Mouse (Mus musculus) left cerebral cortex, adult 2 months (tissue): Measurements from ENCODE around the gene Lrrc71. TPM values are rescaled to one million over a fixed set of nuclear protein-coding genes. Genes with fewer than 3 reads are reported as not detected.
A peak's percentile ranks its signal among the peaks of the same experiment; 100 is the strongest.

ENCODE experiments used
- DNase-seq, 2 experiments: peaks; one replicate each; pipeline ENCODE4 v3.0.0; 2021 to 2022; ENCODE audit warnings: low spot score in 2 of 2, mixed read lengths in 1 of 2; ENCODE audit errors: extremely low spot score in 1 of 2
- H3K27ac ChIP-seq: fragments of 200-600 bp; 2 replicates; pipeline ENCODE4 v1.8.1; 2022
- H3K4me3 ChIP-seq: fragments of 200-600 bp; 2 replicates; pipeline ENCODE4 v1.8.1; 2022
- CTCF ChIP-seq: fragments of 200-600 bp; IDR thresholded peaks from 2 replicates; pipeline ENCODE4 v1.8.1; 2022; ENCODE audit warnings: antibody characterized with exemption, mild to moderate bottlenecking, moderate library complexity
- intact Hi-C: fragments of 180-260 bp; cut with DNase I; formaldehyde crosslinking; loops from one replicate; pipeline ENCODE4 v1.15.1; 2025
- total RNA-seq, 2 experiments: library from RNA; stranded (reverse); gene quantifications; 2 replicates each; pipeline ENCODE4 v1.2.3; 2021

Gene Lrrc71
- total RNA-seq, 2 experiments from 2014 or later = 0.16 to 0.54 TPM

DNA sequence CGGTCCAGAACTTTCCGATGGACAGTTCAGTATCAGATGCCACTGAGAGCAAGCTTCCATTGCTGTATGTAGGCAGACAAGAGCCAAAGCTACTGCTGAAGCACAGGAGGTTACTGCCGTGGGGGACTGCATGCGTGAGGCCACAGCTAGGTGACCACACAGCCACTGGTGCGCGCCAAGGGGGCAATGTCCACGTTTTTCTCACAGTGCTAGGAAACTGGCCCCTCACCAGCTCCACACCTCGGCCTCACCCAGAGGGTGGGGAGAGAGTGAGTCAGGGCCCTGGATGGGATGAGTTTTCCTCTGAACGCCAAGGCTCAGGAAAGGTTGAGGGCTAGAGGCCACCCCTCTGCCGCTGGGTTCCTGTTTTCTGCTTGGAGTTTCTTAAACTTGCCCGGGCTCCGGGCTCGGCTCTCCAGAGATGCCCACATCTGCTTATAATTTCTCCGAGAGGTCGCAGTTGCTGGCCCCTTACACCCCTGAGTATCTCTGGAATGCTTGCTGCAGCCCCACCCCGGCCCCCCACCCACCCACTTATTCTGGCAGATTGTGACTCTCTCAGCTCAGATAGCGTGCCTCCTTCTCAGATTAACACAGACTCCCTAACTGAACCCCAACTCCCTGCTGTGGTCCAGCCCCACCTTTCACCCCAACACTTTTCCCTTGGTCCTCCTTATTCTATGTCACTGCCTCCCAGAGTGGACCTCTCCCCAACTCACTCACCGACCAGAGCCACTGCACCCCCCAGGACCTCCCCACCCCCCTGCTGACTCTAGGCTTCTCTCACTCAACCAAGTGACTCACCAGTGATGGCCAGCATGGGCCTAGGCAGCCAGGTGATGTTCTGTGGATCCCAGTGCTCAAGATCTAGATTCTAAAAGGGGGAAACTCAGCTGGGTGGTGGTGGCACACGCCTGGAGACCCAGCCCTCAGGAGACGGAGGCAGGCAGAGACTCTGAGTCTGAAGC lies 13.3 kb upstream of the Lrrc71 start:
- no peak for TF ChIP-seq CTCF
- Histone ChIP-seq H3K4me3 (no peak overlapping the region), H3K27ac (no peak overlapping the region)
- intact Hi-C loops = no loop called here
- DNase-seq = no peak

DNA sequence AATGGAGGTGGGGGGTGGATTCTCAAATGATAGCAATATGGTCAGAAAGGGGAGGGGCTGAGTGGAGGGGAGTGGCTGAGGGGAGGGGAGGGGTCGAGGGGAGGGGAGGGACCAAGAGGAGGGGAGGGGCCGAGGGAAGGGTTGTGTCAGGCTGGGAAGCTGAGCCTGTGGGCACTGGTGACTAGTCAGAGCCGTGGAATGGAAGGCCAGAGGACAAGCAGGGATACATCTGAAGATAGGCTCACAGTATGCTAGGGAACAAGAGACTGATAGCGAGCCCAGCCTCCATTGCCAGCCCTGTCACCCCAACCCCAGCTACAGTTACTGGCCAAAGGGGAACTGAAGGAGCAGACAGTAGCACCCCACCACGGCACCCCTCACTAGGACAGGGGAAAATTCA lies 10.2 kb upstream of the Lrrc71 start:
- no peak for TF ChIP-seq CTCF
- H3K27ac ChIP-seq = no peak overlapping the region
- no peak overlapping the region for H3K4me3 ChIP-seq
- intact Hi-C loops = no loop called here
- no peak for DNase-seq

DNA sequence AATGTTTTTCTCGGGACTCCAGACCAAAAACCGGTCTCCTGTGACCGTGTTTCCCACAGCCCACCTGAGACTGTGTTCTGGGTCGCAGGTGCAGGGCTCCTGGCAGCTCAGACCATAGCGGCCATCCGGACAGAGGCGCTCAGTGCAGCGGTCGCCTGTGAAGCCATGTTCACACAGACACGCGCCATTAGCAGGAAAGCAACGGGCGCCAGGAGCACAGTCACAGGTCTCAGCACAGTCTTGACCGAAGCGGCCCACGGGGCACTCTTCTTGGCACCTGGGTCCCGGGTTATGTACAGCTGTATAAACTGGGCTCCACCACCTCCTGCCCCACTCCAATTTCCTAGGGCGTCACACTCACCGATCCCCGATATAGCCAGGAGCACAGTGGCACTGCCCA lies 8.1 kb upstream of the Lrrc71 start:
- TF ChIP-seq CTCF = no peak
- DNase-seq = no peak
- H3K27ac ChIP-seq = no peak overlapping the region
- intact Hi-C loops = loop anchor here (1.0 kb wide), 1 partner anchor 60 kb away; no protein-coding TSS in a partner anchor
- H3K4me3 ChIP-seq = no peak overlapping the region; the same call in 1 of the 2 replicates

DNA sequence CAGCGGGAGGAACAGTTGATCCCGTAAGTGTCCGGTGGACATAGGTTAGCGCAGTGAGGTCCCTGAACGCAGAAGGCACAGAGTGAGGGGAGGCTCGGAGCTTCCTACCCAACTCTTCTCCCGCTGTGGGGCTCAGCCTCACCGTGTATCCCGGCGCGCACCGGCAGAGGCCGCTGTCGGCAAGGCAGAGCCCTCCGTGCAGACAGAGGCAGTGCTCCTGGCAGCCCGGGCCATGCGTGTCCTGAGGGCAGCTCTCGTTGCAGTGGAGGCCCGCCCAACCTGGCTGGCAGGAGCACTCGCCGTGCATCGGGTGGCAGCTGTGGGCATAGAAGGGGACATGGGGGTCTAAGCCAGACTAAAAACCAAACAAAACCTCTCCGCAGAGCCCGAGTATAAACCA lies 7.5 kb upstream of the Lrrc71 start:
- H3K4me3 ChIP-seq = peak overlapping the region; percentile 4; the same call in 1 of the 2 replicates
- TF ChIP-seq CTCF = peak; percentile 98
- DNase-seq = peak; percentile 79 to 92
- intact Hi-C loops = loop anchor here (1.0 kb wide), 1 partner anchor 60 kb away; no protein-coding TSS in a partner anchor
- no peak overlapping the region for H3K27ac ChIP-seq

DNA sequence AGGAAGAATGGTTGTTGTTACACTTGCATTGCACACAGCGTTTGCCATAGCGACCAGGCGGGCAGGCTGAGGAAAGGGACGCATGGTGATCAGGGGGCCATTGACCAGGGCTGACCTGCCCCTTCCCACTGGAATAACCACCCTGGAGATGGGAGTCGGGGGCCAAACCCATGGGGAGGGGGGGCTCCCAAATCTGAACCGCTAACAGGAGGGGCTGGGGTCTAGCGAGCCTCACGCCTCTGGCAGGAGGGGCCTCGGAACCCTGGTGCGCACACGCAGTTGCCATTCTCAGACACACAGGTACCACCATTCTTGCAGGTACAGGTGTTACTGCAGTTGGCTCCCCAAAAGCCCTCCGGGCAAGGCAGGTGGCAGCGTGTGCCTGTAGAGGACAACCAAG lies 5.4 kb upstream of the Lrrc71 start:
- Histone ChIP-seq H3K27ac (no peak overlapping the region), H3K4me3 (no peak overlapping the region)
- no peak for TF ChIP-seq CTCF
- intact Hi-C loops = no loop called here
- no peak for DNase-seq

DNA sequence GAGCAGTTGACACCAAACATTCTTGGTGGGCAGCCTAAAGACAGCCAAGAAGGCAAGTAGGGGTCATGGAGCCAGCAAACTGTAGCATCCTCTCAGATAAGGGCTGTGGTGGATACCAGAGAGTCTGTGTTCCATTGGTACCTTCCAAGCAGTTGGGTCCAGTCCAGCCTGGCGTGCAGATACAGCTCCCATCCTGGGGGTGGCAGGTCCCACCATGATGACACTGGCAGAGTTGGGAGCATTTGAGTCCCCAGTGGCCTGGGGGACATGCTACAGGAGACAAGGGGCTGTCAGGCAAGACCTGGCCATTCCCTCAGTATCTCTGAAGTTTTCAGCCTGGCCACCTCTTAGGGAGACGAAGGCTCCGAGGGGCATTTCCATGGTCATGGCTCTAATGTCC lies 4.1 kb upstream of the Lrrc71 start:
- DNase-seq = no peak
- H3K4me3 ChIP-seq = no peak overlapping the region
- H3K27ac ChIP-seq = no peak overlapping the region
- no peak for TF ChIP-seq CTCF
- intact Hi-C loops = no loop called here

DNA sequence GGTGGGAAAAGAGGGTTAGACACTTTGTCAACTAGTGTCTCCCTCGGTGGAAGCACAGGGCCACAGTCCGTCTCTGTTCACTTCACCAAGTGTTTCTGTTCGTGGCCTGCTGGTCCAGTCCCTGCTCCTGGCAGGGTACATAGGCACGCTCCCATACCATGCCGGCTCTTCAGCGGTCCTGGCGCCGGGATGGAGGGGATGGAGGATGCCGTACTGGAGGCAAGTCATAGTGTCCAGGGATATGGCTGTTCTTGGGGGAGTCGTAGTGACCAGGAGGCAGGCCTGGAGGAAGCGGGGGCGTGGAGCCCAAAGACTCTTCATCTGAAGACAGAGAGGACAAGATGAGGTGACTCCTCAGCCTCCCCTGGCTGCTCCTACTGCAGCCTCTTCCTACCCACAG lies 1.6 kb upstream of the Lrrc71 start:
- Histone ChIP-seq H3K27ac (no peak overlapping the region), H3K4me3 (no peak overlapping the region)
- no peak for TF ChIP-seq CTCF
- intact Hi-C loops = no loop called here
- DNase-seq = no peak

DNA sequence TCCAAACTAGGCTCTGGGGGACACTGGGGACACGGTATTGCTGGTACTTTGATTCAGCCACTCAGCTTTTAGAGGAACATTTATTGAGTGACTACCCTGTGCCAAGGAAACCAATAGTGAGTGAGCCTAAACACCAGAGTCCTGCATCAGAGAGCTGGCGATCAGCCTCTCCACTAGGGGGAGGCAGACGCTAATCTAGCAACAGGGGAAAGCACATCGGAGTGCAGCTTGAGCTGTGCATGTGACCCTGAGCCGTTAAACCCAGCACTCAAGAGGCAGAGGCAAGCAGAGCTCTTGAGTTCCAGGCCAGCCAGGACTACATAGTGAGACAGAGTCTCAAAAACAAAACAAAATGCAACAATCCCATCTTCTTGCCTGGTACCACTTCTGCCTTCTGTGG lies 611 bp upstream of the Lrrc71 start:
- intact Hi-C loops = no loop called here
- TF ChIP-seq CTCF = peak; percentile 76
- Histone ChIP-seq H3K4me3 (no peak overlapping the region), H3K27ac (no peak overlapping the region)
- peak; percentile 40 to 67 for DNase-seq

DNA sequence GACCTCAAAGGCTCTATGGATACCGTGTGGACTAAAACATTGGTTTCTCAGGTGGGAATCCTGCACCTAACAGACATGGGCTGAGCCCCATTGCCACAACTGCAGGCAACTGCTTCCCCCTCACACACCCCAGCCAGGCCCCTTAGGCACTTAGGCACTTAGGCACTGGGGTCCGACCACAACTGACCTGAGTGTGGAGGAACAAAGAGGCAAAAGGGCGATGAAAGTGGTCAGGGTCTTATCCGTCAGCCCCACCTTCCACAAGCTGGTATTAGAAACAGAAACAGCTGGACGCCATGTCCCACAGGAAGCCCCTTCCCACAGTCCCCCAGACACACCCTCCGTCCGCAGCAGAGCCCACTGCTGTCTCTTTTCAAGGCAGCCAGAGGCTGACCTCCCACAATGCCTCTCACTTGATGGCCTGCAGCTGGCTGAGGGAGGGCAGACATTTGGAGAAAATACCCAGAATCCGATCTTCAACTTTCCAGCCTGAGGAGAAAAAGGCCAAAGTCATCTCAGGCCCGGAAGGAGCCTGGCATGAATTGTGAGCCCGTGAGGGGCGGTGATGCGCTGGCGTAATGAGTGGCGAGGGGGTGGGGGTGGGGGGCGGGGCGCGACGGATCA lies 3.3 kb downstream of the Lrrc71 start:
- no peak for TF ChIP-seq CTCF
- Histone ChIP-seq H3K4me3 (no peak overlapping the region), H3K27ac (no peak overlapping the region)
- intact Hi-C loops = no loop called here
- no peak for DNase-seq

DNA sequence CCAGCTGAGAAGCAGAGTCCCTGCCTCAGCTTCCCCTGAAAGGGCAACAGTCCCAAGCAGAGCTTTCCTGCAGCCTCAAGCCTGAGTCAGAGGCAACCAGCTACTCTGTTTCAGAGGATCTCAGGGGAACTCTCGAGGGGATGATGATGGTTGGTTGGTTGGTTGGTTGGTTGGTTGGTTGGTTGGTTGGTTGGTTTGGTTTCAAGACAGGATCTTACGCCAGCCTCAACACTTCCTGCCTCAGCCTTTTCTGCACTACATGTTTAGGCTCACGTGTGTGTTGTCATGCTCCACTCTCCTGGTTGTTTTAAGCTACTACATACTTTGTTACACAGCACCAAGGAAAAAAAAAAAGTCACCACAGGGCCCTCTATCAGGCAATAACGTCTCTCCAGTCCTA lies 4.5 kb downstream of the Lrrc71 start:
- Histone ChIP-seq H3K4me3 (no peak overlapping the region), H3K27ac (no peak overlapping the region)
- TF ChIP-seq CTCF = no peak
- intact Hi-C loops = no loop called here
- DNase-seq = no peak

DNA sequence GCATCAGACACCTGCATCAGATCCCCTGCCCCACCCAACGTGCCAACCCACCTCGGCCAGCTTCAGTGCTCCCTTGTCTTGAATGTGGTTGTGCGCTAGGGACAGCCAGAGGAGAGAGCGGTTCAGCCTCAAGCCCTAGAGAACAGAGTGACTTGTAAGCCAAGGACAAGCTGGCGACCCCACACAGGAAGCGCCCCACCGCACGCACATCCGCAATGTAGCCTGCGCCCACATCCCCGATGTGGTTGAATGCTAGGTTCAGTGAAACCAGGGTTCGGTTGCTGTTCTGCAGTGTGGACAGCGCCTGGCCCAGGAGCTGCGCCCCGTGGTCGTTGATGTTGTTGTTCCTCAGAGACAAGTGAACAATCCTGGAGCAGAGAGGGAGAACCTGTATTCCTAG lies 5.7 kb downstream of the Lrrc71 start:
- Histone ChIP-seq H3K27ac (no peak overlapping the region), H3K4me3 (no peak overlapping the region)
- no peak for TF ChIP-seq CTCF
- intact Hi-C loops = no loop called here
- no peak for DNase-seq

DNA sequence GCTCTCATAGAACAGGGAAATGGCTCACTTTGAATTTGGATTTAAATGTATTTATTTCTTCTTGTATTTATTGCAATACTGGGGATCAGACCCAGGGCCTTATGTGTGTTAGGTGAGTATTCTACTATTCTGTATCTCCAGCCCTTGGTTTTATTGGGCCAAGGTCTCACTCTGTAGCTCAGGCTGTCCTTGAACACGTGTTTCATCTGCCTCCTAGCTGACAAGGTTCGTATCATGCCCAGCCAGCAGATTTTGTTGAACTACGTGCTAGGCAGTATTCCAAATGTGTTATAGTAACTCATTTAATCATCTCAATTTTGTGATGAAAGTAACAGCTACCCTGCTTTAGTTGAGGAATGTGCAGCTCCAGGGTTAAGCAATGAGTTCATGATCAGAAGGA lies 6.4 kb downstream of the Lrrc71 start:
- DNase-seq = no peak
- H3K27ac ChIP-seq = no peak overlapping the region
- intact Hi-C loops = no loop called here
- TF ChIP-seq CTCF = no peak
- H3K4me3 ChIP-seq = no peak overlapping the region

DNA sequence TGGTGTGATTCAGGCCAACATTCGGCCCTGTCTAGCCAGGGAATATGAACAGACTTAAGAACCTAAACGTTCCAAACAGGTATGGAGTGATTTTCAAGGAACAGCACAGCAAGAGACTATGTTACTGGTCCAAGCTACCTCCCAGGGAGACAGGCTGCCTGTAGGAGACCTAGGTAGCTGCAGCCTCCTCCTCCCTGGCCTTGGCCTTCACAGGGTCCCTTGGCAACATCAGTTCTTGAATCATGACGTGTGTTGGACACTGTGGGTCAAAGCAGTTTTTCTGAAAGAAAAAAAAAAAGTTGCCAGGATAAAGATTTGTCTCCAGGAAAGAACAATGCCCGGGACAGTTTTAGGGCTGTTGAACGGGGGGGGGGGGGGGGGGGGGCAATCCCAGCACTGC lies 9.5 kb downstream of the Lrrc71 start:
- H3K27ac ChIP-seq = no peak overlapping the region
- H3K4me3 ChIP-seq = no peak overlapping the region
- no peak for DNase-seq
- no peak for TF ChIP-seq CTCF
- intact Hi-C loops = no loop called here
